Mouse (Mus musculus) MEL-GATA-1-ER (cell line): ENCODE measurements around the gene Scp2d1.
"Not testable (repeated sequence)": the region's sequence is repeated elsewhere in the genome, so short reads cannot be mapped to it uniquely, and the experiment has no call there.

Source experiments
- DNase-seq: peaks from one replicate; pipeline ENCODE4 v3.0.0-alpha.2; 2012; ENCODE audit warnings: low read depth; ENCODE audit errors: extremely low read depth

Gene Scp2d1

GRCm38 (mm10) chr2:144823356-144823755 lies at the start of gene Scp2d1:
Scp2d1 (plus strand) TSS chr2:144823656.
- not testable (repeated sequence) for DNase-seq

GRCm38 (mm10) chr2:144774636-144775160 lies 48.8 kb upstream of the Scp2d1 start:
- no peak for DNase-seq

- no peak for DNase-seq
These were observed 47.8 kb upstream of the Scp2d1 start for GRCm38 (mm10) chr2:144775626-144776025.

- no peak for DNase-seq
These were observed 44.2 kb upstream of the Scp2d1 start for GRCm38 (mm10) chr2:144779263-144779662.

- no peak for DNase-seq
These were observed 42.7 kb upstream of the Scp2d1 start for GRCm38 (mm10) chr2:144780731-144781130.

GRCm38 (mm10) chr2:144781871-144782270 lies 41.6 kb upstream of the Scp2d1 start:
- no peak for DNase-seq

GRCm38 (mm10) chr2:144782481-144782880 lies 41.0 kb upstream of the Scp2d1 start:
- DNase-seq = no peak

- no peak for DNase-seq
These were observed 40.3 kb upstream of the Scp2d1 start for GRCm38 (mm10) chr2:144783190-144783589.

GRCm38 (mm10) chr2:144783831-144784230 lies 39.6 kb upstream of the Scp2d1 start:
- DNase-seq = no peak

GRCm38 (mm10) chr2:144791671-144792294 lies 31.7 kb upstream of the Scp2d1 start:
- DNase-seq = no peak

GRCm38 (mm10) chr2:144797515-144797914 lies 25.9 kb upstream of the Scp2d1 start:
- no peak for DNase-seq

- DNase-seq = no peak
These were observed 15.4 kb upstream of the Scp2d1 start for GRCm38 (mm10) chr2:144807766-144808754.

GRCm38 (mm10) chr2:144828457-144828985 lies 5.1 kb downstream of the Scp2d1 start:
- DNase-seq = no peak

- no peak for DNase-seq
These were observed 13.3 kb downstream of the Scp2d1 start for GRCm38 (mm10) chr2:144836667-144837311.

- no peak for DNase-seq
These were observed 13.8 kb downstream of the Scp2d1 start for GRCm38 (mm10) chr2:144837312-144837679.

GRCm38 (mm10) chr2:144868827-144869226 lies 45.4 kb downstream of the Scp2d1 start:
- no peak for DNase-seq
